ENCODE assay signal across 9 mouse cellular contexts in genomic region chr5:100663854-100664253, GRCm38 (mm10). TPM values are rescaled to one million over a fixed set of nuclear protein-coding genes. Genes with fewer than 3 reads are reported as not detected.
A peak's percentile ranks its signal among the peaks of the same experiment; 100 is the strongest.
DNase-seq lines count a peak whose midpoint lies in the region; ATAC-seq lines count a peak whose summit lies in the region.
"Had no signal": no experiment of that assay in that cellular context is flagged by ENCODE, and none has a peak within 500 bp of the region (broad histone marks: within the 10 kb centered on the region; RNA-seq: fewer than 3 reads in every experiment).

No protein-coding gene starts in this region.

- H3K27me3 ChIP-seq in heart, embryonic 11.5 days (ENCODE audit: control insufficient read depth, insufficient read depth, low read length) = no peaks in the 10 kb centered on the region
- H3K27me3 ChIP-seq in kidney, embryonic 16.5 days (ENCODE audit: insufficient read depth, low read length) = no peaks in the 10 kb centered on the region
- H3K27me3 ChIP-seq in megakaryocyte, embryonic 14.5 days (replicated peaks) = no peaks in the 10 kb centered on the region
- H3K27me3 ChIP-seq: limb, embryonic 13.5 days had no signal

- H3K4me3 ChIP-seq in heart, embryonic 11.5 days (ENCODE audit: low read depth, low read length) = no peak overlapping the region
- no peak overlapping the region for H3K4me3 ChIP-seq in kidney, embryonic 16.5 days (ENCODE audit: low read length)
- peak overlapping the region; percentile 15 for H3K4me3 ChIP-seq in megakaryocyte, embryonic 14.5 days (replicated peaks)
- H3K4me3 ChIP-seq: limb, embryonic 13.5 days had no signal

- H3K4me2 ChIP-seq in heart, embryonic 11.5 days = no peak overlapping the region
- H3K4me2 ChIP-seq in kidney, embryonic 16.5 days (replicated peaks; ENCODE audit: low read depth, low read length) = no peak overlapping the region
- H3K4me2 ChIP-seq: limb, embryonic 13.5 days had no signal

- H3K36me3 ChIP-seq in heart, embryonic 11.5 days (ENCODE audit: control insufficient read depth, insufficient read depth, low read length) = peaks cover 16% of the 10 kb centered on the region
- peaks cover 46% of the 10 kb centered on the region for H3K36me3 ChIP-seq in kidney, embryonic 16.5 days (ENCODE audit: insufficient read depth, low read length)
- peaks cover 98% of the 10 kb centered on the region for H3K36me3 ChIP-seq in megakaryocyte, embryonic 14.5 days (replicated peaks; ENCODE audit: low read length)

- H3K4me1 ChIP-seq in heart, embryonic 11.5 days (ENCODE audit: control insufficient read depth, insufficient read depth, low read length) = no peaks in the 10 kb centered on the region
- H3K4me1 ChIP-seq in kidney, embryonic 16.5 days (ENCODE audit: insufficient read depth, low read length) = no peaks in the 10 kb centered on the region
- H3K4me1 ChIP-seq in megakaryocyte, embryonic 14.5 days = peaks cover 33% of the 10 kb centered on the region
- H3K4me1 ChIP-seq: limb, embryonic 13.5 days had no signal

- no peak overlapping the region for H3K9ac ChIP-seq in heart, embryonic 11.5 days (ENCODE audit: low read depth, low read length)
- H3K9ac ChIP-seq in kidney, embryonic 16.5 days (replicated peaks; ENCODE audit: low read length) = no peak overlapping the region
- H3K9ac ChIP-seq: limb, embryonic 13.5 days had no signal

- WGBS in heart, embryonic 11.5 days (ENCODE audit: insufficient replicate concordance) = 53% methylated on average over 5 of the region's 5 CpGs
- WGBS in kidney, embryonic 16.5 days = 44% methylated on average over 5 of the region's 5 CpGs

- DNase-seq in heart, postnatal 10 days = peak; percentile 54
- peak; percentile 69 for DNase-seq in brain, adult 2 months (ENCODE audit: low read depth, low spot score)
- DNase-seq in right cerebral cortex, postnatal 10 days (ENCODE audit: low spot score in 2 of 2) = no peak
- DNase-seq in urinary bladder, postnatal 10 days (ENCODE audit: low spot score) = no peak

- H3K9me3 ChIP-seq in heart, embryonic 11.5 days (replicated peaks; ENCODE audit: control insufficient read depth, low read length) = no peaks in the 10 kb centered on the region
- no peaks in the 10 kb centered on the region for H3K9me3 ChIP-seq in kidney, embryonic 16.5 days (ENCODE audit: low read length)
- H3K9me3 ChIP-seq in megakaryocyte, embryonic 14.5 days = no peaks in the 10 kb centered on the region
- H3K9me3 ChIP-seq: limb, embryonic 13.5 days had no signal

- ATAC-seq in heart, embryonic 11.5 days (replicated peaks; ENCODE audit: insufficient number of reproducible peaks, low FRiP score, low TSS enrichment) = no peak
- ATAC-seq in CD4-positive, CD25-positive, alpha-beta regulatory T cell, adult 4 months = peak; percentile 97
- peak; percentile 19; the same call in 1 of the 2 replicates for ATAC-seq in kidney, embryonic 16.5 days (ENCODE audit: low FRiP score, low TSS enrichment)

- intact Hi-C loops in heart, postnatal 10 days (cut with DNase I) = loop anchor here (2.0 kb wide), 1 partner anchor 117 kb away; no protein-coding TSS in a partner anchor

- H3K27ac ChIP-seq in heart, embryonic 11.5 days (ENCODE audit: low read depth, low read length) = no peak overlapping the region
- H3K27ac ChIP-seq in kidney, embryonic 16.5 days (ENCODE audit: low read length) = no peak overlapping the region
- H3K27ac ChIP-seq: limb, embryonic 13.5 days had no signal

RNA-seq across cellular contexts. Expression of gene Coq2, which starts 11.1 kb away (rescaled TPM):
- total RNA-seq in heart, postnatal 10 days (2021) = 10 to 100 TPM; 61.8 to 62.4 TPM
- 64.3 and 70.8 TPM in 2 replicates for polyA plus RNA-seq in heart, embryonic 11.5 days (2014; fragmentation: Nextera tagmentation; extraction: Ambion mirVana)
- 10 to 100 TPM; 12.0 to 12.9 TPM for polyA plus RNA-seq in CD4-positive, CD25-positive, alpha-beta regulatory T cell, adult 4 months (2017; shearing (Covaris generic))
- polyA plus RNA-seq in kidney, embryonic 16.5 days (2015; fragmentation: Nextera tagmentation; extraction: Ambion mirVana) = 68.5 and 70.3 TPM in 2 replicates
- 34.3 and 77.6 TPM in 2 replicates for polyA plus RNA-seq in megakaryocyte, embryonic 14.5 days (2012; ENCODE audit: insufficient read depth, low replicate concordance)

RNA-seq across cellular contexts. Expression of gene Hpse, which starts 55.7 kb away (rescaled TPM):
- total RNA-seq in heart, postnatal 10 days (2021) = under 1 TPM; 0.74 to 0.79 TPM
- 1.1 and 1.7 TPM in 2 replicates for polyA plus RNA-seq in heart, embryonic 11.5 days (2014; fragmentation: Nextera tagmentation; extraction: Ambion mirVana)
- under 1 TPM; 0.73 to 0.97 TPM for polyA plus RNA-seq in CD4-positive, CD25-positive, alpha-beta regulatory T cell, adult 4 months (2017; shearing (Covaris generic))
- polyA plus RNA-seq in kidney, embryonic 16.5 days (2015; fragmentation: Nextera tagmentation; extraction: Ambion mirVana) = 4.0 and 4.5 TPM in 2 replicates
- 12.2 and 30.3 TPM in 2 replicates for polyA plus RNA-seq in megakaryocyte, embryonic 14.5 days (2012; ENCODE audit: insufficient read depth, low replicate concordance)

Comparison
In these comparisons a context has a peak if more than half of its experiments do, and no peak if none do; other contexts are left out.
1. DNase-seq: peak in heart, postnatal 10 days (2 of 2) and brain, adult 2 months (single experiment); none in right cerebral cortex, postnatal 10 days (0 of 2) and urinary bladder, postnatal 10 days (single experiment).